Mouse (Mus musculus) urinary bladder, adult 2 months (tissue): ENCODE measurements at regions not wholly inside any gene's neighbourhood (a gene's known extent, or its start where the extent isn't known, plus 50 kb on each side); places are given as distances from the start of the nearest gene placed in this dataset.
A peak's percentile ranks its signal among the peaks of the same experiment; 100 is the strongest.

Experiments
- DNase-seq: peaks from one replicate; pipeline ENCODE4 v3.0.0; 2022; ENCODE audit warnings: low spot score

GRCm38 (mm10) chr11:7508861-7509260 lies 295.1 kb upstream of the Igfbp3 start:
- no peak for DNase-seq

GRCm38 (mm10) chr11:7506421-7506945 lies 292.8 kb upstream of the Igfbp3 start:
- no peak for DNase-seq

GRCm38 (mm10) chr11:7504651-7505321 lies 291.1 kb upstream of the Igfbp3 start:
- no peak for DNase-seq

- no peak for DNase-seq
Measured at GRCm38 (mm10) chr11:7502679-7503078, 289.0 kb upstream of the Igfbp3 start.

- no peak for DNase-seq
Measured at GRCm38 (mm10) chr11:7502045-7502444, 288.3 kb upstream of the Igfbp3 start.

GRCm38 (mm10) chr11:7497803-7498202 lies 284.1 kb upstream of the Igfbp3 start:
- no peak for DNase-seq

GRCm38 (mm10) chr11:7473832-7474545 lies 260.3 kb upstream of the Igfbp3 start:
- no peak for DNase-seq

- no peak for DNase-seq
Measured at GRCm38 (mm10) chr11:7465522-7465921, 251.8 kb upstream of the Igfbp3 start.

- no peak for DNase-seq
Measured at GRCm38 (mm10) chr11:7461956-7462771, 248.4 kb upstream of the Igfbp3 start.

- no peak for DNase-seq
Measured at GRCm38 (mm10) chr11:7451756-7452155, 238.0 kb upstream of the Igfbp3 start.

GRCm38 (mm10) chr11:7444494-7444893 lies 230.8 kb upstream of the Igfbp3 start:
- no peak for DNase-seq

- DNase-seq, result no peak
Measured at GRCm38 (mm10) chr11:7439276-7439675, 225.6 kb upstream of the Igfbp3 start.

- DNase-seq, result no peak
Measured at GRCm38 (mm10) chr11:7434591-7434990, 220.9 kb upstream of the Igfbp3 start.

- no peak for DNase-seq
Measured at GRCm38 (mm10) chr11:7427771-7428170, 214.0 kb upstream of the Igfbp3 start.

GRCm38 (mm10) chr11:7425233-7425632 lies 211.5 kb upstream of the Igfbp3 start:
- DNase-seq, result no peak

- no peak for DNase-seq
Measured at GRCm38 (mm10) chr11:7424082-7424471, 210.4 kb upstream of the Igfbp3 start.

GRCm38 (mm10) chr11:7423276-7424081 lies 209.8 kb upstream of the Igfbp3 start:
- peak; percentile 19 for DNase-seq

- DNase-seq, result no peak
Measured at GRCm38 (mm10) chr11:7412631-7413030, 198.9 kb upstream of the Igfbp3 start.

GRCm38 (mm10) chr11:7408992-7409391 lies 195.3 kb upstream of the Igfbp3 start:
- DNase-seq, result no peak

GRCm38 (mm10) chr11:7404666-7405065 lies 190.9 kb upstream of the Igfbp3 start:
- no peak for DNase-seq

GRCm38 (mm10) chr11:7371835-7372234 lies 158.1 kb upstream of the Igfbp3 start:
- no peak for DNase-seq

- DNase-seq, result no peak
Measured at GRCm38 (mm10) chr11:7361388-7361787, 147.7 kb upstream of the Igfbp3 start.
